Mouse (Mus musculus): ENCODE results near the gene Dapp1. TPM values are rescaled to one million over a fixed set of nuclear protein-coding genes. Genes with fewer than 3 reads are reported as not detected.
"Not testable (repeated sequence)": the region's sequence is repeated elsewhere in the genome, so short reads cannot be mapped to it uniquely, and the experiment has no call there.

Gene Dapp1
- polyA plus RNA-seq, 1 experiment from 2014 or later = 2.9 TPM

- no peak for ATAC-seq (ENCODE audit: insufficient number of reproducible peaks, insufficient read depth, low FRiP score, low TSS enrichment, low read depth)
- peaks cover 15% of the 10 kb centered on the region; the same call in 1 of the 2 replicates for H3K36me3 ChIP-seq
- H3K4me2 ChIP-seq = peak overlapping the region; percentile 63
- no peaks in the 10 kb centered on the region for H3K27me3 ChIP-seq
- WGBS = 24% methylated on average over 12 of the region's 12 CpGs
- peaks cover 18% of the 10 kb centered on the region for H3K4me1 ChIP-seq (replicated peaks)
- H3K27ac ChIP-seq = peak overlapping the region; percentile 82
- H3K9me3 ChIP-seq = no peaks in the 10 kb centered on the region
- peak overlapping the region; percentile 88 for H3K4me3 ChIP-seq (replicated peaks)
- H3K9ac ChIP-seq (replicated peaks) = peak overlapping the region; percentile 50
Observed at GRCm38 (mm10) chr3:137917694-137918171, 63.6 kb downstream of the Dapp1 start.

DNA sequence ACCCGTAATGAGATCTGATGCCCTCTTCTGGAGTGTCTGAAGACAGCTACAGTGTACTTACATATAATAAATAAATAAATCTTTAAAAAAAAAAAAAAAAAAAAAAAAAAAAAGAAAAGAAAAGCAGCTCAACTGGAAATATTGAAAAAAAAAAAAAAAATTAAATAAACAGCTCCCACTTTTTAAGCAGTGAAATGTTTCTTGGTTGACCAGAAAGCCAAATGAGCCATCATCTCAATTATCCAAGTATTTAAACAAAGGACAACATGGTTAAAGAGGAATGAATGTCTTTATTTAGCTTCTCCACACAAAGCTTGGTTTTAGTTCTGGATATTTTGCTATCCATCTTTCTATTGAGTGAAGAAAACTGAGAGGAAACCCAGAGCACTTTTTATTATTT, 66.8 kb downstream of the Dapp1 start:
- WGBS = no CpG with 5 or more reads among the region's 1 CpGs
- not testable (repeated sequence) for H3K9me3 ChIP-seq; H3K27me3 ChIP-seq; H3K4me3 ChIP-seq (replicated peaks); ATAC-seq (ENCODE audit: insufficient number of reproducible peaks, insufficient read depth, low FRiP score, low TSS enrichment, low read depth); H3K4me2 ChIP-seq; H3K27ac ChIP-seq; H3K36me3 ChIP-seq; H3K9ac ChIP-seq (replicated peaks)
- peaks cover 17% of the 10 kb centered on the region for H3K4me1 ChIP-seq (replicated peaks)

DNA sequence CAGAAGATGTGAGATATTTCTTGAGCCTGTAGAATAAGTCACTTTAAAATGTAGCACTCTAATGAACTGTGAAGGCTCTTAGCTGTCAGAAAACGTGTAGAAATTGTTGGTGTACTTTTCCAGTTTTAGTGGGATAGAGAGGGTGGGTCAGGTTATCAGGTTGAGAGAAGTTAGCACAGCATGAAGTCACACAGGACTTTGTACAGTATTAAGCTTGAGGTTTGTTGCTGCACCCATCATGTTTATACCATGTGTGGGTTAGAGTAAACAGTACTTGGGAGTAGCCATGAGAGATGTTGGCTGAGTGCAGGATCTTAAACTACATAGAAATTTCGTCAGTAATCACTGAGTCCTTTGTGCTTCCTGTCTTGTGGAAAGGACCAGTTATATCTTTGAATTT, 68.3 kb downstream of the Dapp1 start:
- no peaks in the 10 kb centered on the region for H3K27me3 ChIP-seq
- WGBS = 69% methylated on average over 2 of the region's 2 CpGs
- no peak overlapping the region for H3K4me3 ChIP-seq (replicated peaks)
- ATAC-seq (ENCODE audit: insufficient number of reproducible peaks, insufficient read depth, low FRiP score, low TSS enrichment, low read depth) = no peak
- no peak overlapping the region for H3K27ac ChIP-seq
- H3K9me3 ChIP-seq = no peaks in the 10 kb centered on the region
- 0 out of 2 replicates have a peak, but pooled peaks cover 11% of the 10 kb centered on the region for H3K36me3 ChIP-seq
- H3K9ac ChIP-seq (replicated peaks) = no peak overlapping the region
- no peak overlapping the region for H3K4me2 ChIP-seq
- peaks cover 9% of the 10 kb centered on the region for H3K4me1 ChIP-seq (replicated peaks)

GRCm38 (mm10) chr3:137900149-137900548, 81.2 kb downstream of the Dapp1 start:
- peaks cover 2% of the 10 kb centered on the region; the same call in 1 of the 2 replicates for H3K9me3 ChIP-seq
- WGBS = 88% methylated on average over 10 of the region's 10 CpGs
- H3K4me1 ChIP-seq (replicated peaks) = no peaks in the 10 kb centered on the region
- no peak overlapping the region for H3K9ac ChIP-seq (replicated peaks)
- no peaks in the 10 kb centered on the region for H3K27me3 ChIP-seq
- H3K4me3 ChIP-seq (replicated peaks) = no peak overlapping the region
- no peak for ATAC-seq (ENCODE audit: insufficient number of reproducible peaks, insufficient read depth, low FRiP score, low TSS enrichment, low read depth)
- no peak overlapping the region for H3K27ac ChIP-seq
- peaks cover 53% of the 10 kb centered on the region for H3K36me3 ChIP-seq
- H3K4me2 ChIP-seq = no peak overlapping the region

- H3K36me3 ChIP-seq = peaks cover 52% of the 10 kb centered on the region
- H3K4me3 ChIP-seq (replicated peaks) = no peak overlapping the region
- H3K9me3 ChIP-seq = peaks cover 3% of the 10 kb centered on the region; the same call in 1 of the 2 replicates
- no peak overlapping the region for H3K27ac ChIP-seq
- H3K9ac ChIP-seq (replicated peaks) = no peak overlapping the region
- no peaks in the 10 kb centered on the region for H3K27me3 ChIP-seq
- H3K4me1 ChIP-seq (replicated peaks) = no peaks in the 10 kb centered on the region
- ATAC-seq (ENCODE audit: insufficient number of reproducible peaks, insufficient read depth, low FRiP score, low TSS enrichment, low read depth) = no peak
- H3K4me2 ChIP-seq = no peak overlapping the region
- WGBS = 92% methylated on average over 5 of the region's 5 CpGs
Observed at GRCm38 (mm10) chr3:137897685-137898084, 83.7 kb downstream of the Dapp1 start.

DNA sequence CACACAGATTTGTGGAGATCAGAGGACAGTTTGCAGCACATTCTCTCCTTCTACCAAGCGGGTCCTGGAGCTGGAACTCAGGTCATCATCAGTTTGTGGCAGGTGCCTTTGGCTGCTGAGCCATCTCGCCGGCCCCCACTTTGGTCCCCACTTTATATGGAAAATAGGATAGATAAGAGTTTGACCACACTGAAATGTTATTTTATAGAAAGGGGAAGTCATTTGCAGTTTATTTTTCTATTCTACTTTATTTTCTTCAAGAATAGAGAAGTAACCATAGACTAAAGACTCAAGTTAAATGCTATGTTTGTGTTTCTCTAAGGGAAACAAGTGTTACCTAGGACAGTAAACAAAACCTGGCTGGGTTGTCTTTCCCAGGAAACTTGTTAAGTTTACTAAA, 84.5 kb downstream of the Dapp1 start:
- no peak overlapping the region for H3K4me2 ChIP-seq
- WGBS = 88% methylated on average over 3 of the region's 3 CpGs
- no peak for ATAC-seq (ENCODE audit: insufficient number of reproducible peaks, insufficient read depth, low FRiP score, low TSS enrichment, low read depth)
- no peak overlapping the region for H3K9ac ChIP-seq (replicated peaks)
- no peaks in the 10 kb centered on the region for H3K4me1 ChIP-seq (replicated peaks)
- no peaks in the 10 kb centered on the region for H3K27me3 ChIP-seq
- H3K4me3 ChIP-seq (replicated peaks) = no peak overlapping the region
- no peak overlapping the region for H3K27ac ChIP-seq
- H3K36me3 ChIP-seq = peaks cover 54% of the 10 kb centered on the region
- peaks cover 3% of the 10 kb centered on the region; the same call in 1 of the 2 replicates for H3K9me3 ChIP-seq

DNA sequence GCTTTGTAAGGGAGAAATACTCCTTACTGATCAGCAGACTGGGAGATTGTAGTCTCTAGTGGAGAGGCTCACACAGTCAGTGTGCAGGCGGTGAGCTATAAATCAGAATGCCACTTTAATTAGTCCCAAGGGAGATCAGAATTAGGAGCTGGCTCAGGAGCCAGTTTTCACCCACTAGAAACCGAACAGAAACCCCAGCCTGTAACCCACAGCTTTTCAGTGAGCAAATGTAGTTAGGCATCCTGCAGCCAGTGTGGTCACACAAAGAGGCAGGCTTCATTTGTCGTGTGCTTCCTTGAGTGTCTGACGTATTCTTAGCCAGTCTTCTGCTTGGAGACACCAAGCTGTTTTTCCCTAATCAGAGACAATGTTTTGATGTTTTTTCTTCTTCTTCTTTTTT, 85.0 kb downstream of the Dapp1 start:
- H3K4me1 ChIP-seq (replicated peaks) = no peaks in the 10 kb centered on the region
- no peak overlapping the region for H3K4me2 ChIP-seq
- no peak overlapping the region for H3K9ac ChIP-seq (replicated peaks)
- 58% methylated on average over 4 of the region's 4 CpGs for WGBS
- H3K4me3 ChIP-seq (replicated peaks) = no peak overlapping the region
- no peaks in the 10 kb centered on the region for H3K27me3 ChIP-seq
- no peak for ATAC-seq (ENCODE audit: insufficient number of reproducible peaks, insufficient read depth, low FRiP score, low TSS enrichment, low read depth)
- no peak overlapping the region for H3K27ac ChIP-seq
- H3K36me3 ChIP-seq = peaks cover 57% of the 10 kb centered on the region
- H3K9me3 ChIP-seq = peaks cover 3% of the 10 kb centered on the region; the same call in 1 of the 2 replicates

DNA sequence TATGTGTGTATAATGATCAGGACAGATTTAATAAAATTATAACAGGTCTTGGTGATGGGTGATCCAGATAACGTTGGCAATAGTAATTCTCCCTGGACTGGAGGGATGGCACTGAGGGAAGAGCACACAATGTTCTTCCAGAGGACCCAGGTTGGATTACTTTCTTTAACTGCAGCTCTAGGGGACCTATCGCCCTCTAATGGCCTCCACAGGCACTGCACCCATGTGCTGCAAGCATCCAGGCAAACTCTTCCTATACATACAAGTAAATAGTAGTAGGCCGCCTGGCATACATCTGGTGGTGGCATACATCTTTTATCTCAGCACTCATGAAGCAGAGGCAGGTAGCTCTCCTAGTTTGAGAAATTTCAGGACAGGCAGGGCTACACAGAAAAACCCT, 86.1 kb downstream of the Dapp1 start:
- Histone ChIP-seq H3K27ac (no peak overlapping the region), H3K9ac (replicated peaks) (no peak overlapping the region), H3K9me3 (peaks cover 3% of the 10 kb centered on the region; the same call in 1 of the 2 replicates), H3K4me1 (replicated peaks) (no peaks in the 10 kb centered on the region), H3K27me3 (no peaks in the 10 kb centered on the region), H3K36me3 (peaks cover 54% of the 10 kb centered on the region), H3K4me3 (replicated peaks) (no peak overlapping the region), H3K4me2 (no peak overlapping the region)
- ATAC-seq (ENCODE audit: insufficient number of reproducible peaks, insufficient read depth, low FRiP score, low TSS enrichment, low read depth) = no peak
- 90% methylated on average over 3 of the region's 3 CpGs for WGBS

DNA sequence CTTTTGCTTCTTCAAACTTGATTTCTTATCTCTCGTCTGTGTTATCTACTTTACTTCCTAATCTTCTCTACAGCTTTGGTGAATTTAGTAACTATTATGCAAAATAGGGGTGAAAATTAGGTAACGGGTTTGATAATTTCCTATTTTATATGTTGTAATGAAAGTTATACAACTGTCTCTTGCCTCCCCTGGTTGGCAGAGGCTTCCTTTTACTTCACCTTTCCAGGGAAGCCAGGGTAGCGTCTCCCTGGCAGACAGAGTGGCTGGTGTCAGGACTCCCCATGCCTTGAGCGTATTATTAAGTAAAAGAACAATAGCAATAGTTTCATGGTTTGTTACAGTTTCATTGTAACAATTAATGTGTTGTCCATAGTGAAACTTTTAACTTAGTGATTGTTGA, 87.6 kb downstream of the Dapp1 start:
- WGBS = 92% methylated on average over 4 of the region's 4 CpGs
- peaks cover 68% of the 10 kb centered on the region for H3K36me3 ChIP-seq
- H3K4me3 ChIP-seq (replicated peaks) = no peak overlapping the region

GRCm38 (mm10) chr3:137892118-137892517, 89.2 kb downstream of the Dapp1 start:
- Histone ChIP-seq H3K36me3 (peaks cover 60% of the 10 kb centered on the region), H3K4me3 (replicated peaks) (no peak overlapping the region), H3K4me2 (no peak overlapping the region), H3K4me1 (replicated peaks) (no peaks in the 10 kb centered on the region), H3K27ac (no peak overlapping the region), H3K9ac (replicated peaks) (no peak overlapping the region), H3K9me3 (peaks cover 3% of the 10 kb centered on the region; the same call in 1 of the 2 replicates), H3K27me3 (no peaks in the 10 kb centered on the region)
- no peak for ATAC-seq (ENCODE audit: insufficient number of reproducible peaks, insufficient read depth, low FRiP score, low TSS enrichment, low read depth)
- WGBS = 89% methylated on average over 4 of the region's 4 CpGs

More for the DNA sequence above, 87.6 kb downstream of the Dapp1 start:
- Histone ChIP-seq H3K4me1 (replicated peaks) (no peaks in the 10 kb centered on the region), H3K27me3 (no peaks in the 10 kb centered on the region), H3K4me2 (no peak overlapping the region), H3K9ac (replicated peaks) (no peak overlapping the region), H3K9me3 (peaks cover 3% of the 10 kb centered on the region; the same call in 1 of the 2 replicates), H3K27ac (no peak overlapping the region)
- ATAC-seq (ENCODE audit: insufficient number of reproducible peaks, insufficient read depth, low FRiP score, low TSS enrichment, low read depth) = no peak

DNA sequence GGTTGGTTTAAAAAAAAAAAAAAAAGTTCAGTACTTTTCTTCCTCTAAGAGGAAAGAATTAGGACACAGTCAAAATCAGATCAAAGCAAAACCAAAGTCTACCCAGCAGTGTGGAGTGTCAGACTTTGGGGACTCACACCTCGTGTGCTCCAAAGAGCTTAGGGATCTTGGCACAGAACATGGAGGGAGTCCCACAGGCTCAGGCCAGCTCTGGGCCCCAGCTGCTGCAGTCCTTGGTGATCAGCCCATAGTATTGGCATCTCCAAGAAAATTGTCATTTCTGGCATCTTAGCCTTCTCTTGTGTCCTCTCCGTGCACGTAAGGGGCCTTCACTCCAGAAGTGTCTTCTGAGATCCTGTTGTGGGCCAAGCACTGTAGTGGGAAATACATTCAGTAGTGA, 90.3 kb downstream of the Dapp1 start:
- Histone ChIP-seq H3K27me3 (no peaks in the 10 kb centered on the region), H3K9me3 (peaks cover 3% of the 10 kb centered on the region; the same call in 1 of the 2 replicates), H3K36me3 (peaks cover 56% of the 10 kb centered on the region), H3K27ac (no peak overlapping the region), H3K9ac (replicated peaks) (no peak overlapping the region), H3K4me2 (no peak overlapping the region), H3K4me1 (replicated peaks) (no peaks in the 10 kb centered on the region), H3K4me3 (replicated peaks) (no peak overlapping the region)
- 78% methylated on average over 3 of the region's 3 CpGs for WGBS
- ATAC-seq (ENCODE audit: insufficient number of reproducible peaks, insufficient read depth, low FRiP score, low TSS enrichment, low read depth) = no peak

DNA sequence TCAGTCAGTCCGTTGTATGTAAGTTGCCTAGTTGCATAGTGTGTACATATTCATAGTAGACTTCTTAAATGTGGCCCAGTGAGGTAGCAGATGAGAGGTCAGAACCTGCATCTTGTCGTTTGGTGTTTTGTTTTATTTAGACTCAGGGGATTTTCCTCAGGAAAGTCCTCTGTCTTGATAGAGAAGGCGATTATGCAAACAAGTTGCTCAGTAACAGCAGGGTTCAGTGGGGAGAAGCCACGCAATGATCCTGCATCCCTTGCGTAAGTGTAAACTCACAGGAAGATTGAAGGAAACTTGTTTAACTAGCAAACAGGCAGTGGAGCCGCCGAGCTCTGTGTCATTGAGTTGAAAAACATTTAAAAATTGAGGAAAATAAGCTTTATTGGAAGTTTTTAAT, 93.4 kb downstream of the Dapp1 start:
- H3K27me3 ChIP-seq = no peaks in the 10 kb centered on the region
- no peak overlapping the region for H3K9ac ChIP-seq (replicated peaks)
- WGBS = 82% methylated on average over 7 of the region's 7 CpGs
- peaks cover 38% of the 10 kb centered on the region for H3K36me3 ChIP-seq
- ATAC-seq (ENCODE audit: insufficient number of reproducible peaks, insufficient read depth, low FRiP score, low TSS enrichment, low read depth) = no peak
- H3K4me3 ChIP-seq (replicated peaks) = no peak overlapping the region
- no peaks in the 10 kb centered on the region for H3K9me3 ChIP-seq
- no peaks in the 10 kb centered on the region for H3K4me1 ChIP-seq (replicated peaks)
- H3K27ac ChIP-seq = no peak overlapping the region
- H3K4me2 ChIP-seq = no peak overlapping the region
